ENCODE assay signal across 15 mouse cellular contexts in genomic region chr16:21537312-21537711, GRCm38 (mm10).
DNase-seq lines count a peak whose midpoint lies in the region; ATAC-seq and TF ChIP-seq lines count a peak whose summit lies in the region.
"Had no signal": no experiment of that assay in that cellular context is flagged by ENCODE, and none has a peak within 500 bp of the region (broad histone marks: within the 10 kb centered on the region; RNA-seq: fewer than 3 reads in every experiment).

No protein-coding gene starts in this region.

- TF ChIP-seq EP300 in heart, postnatal 0 days (IDR thresholded peaks at IDR 0.05; ENCODE audit: low read depth), result no peak

- WGBS in heart, postnatal 0 days, result 59% methylated on average over 3 of the region's 3 CpGs
- WGBS in lung, embryonic 14.5 days, result 64% methylated on average over 3 of the region's 3 CpGs

- H3K4me2 ChIP-seq in heart, postnatal 0 days (ENCODE audit: low read depth, low read length), result no peak overlapping the region
- no peak overlapping the region for H3K4me2 ChIP-seq in lung, embryonic 14.5 days
- H3K4me2 ChIP-seq: embryonic facial prominence, embryonic 13.5 days; forebrain, embryonic 13.5 days; stomach, embryonic 15.5 days had no signal

- no peak for ATAC-seq in heart, postnatal 0 days (ENCODE audit: insufficient read depth, low read depth)
- no peak for ATAC-seq in lung, embryonic 14.5 days (ENCODE audit: insufficient read depth)
- ATAC-seq: activated CD4-positive, CD25-positive, alpha-beta regulatory T cell, adult 4 months; forebrain, embryonic 13.5 days had no signal

- no peaks in the 10 kb centered on the region for H3K27me3 ChIP-seq in heart, postnatal 0 days (ENCODE audit: control insufficient read depth, insufficient read depth, low read length)
- no peaks in the 10 kb centered on the region for H3K27me3 ChIP-seq in lung, embryonic 14.5 days (ENCODE audit: insufficient read depth, low read length)
- H3K27me3 ChIP-seq: embryonic facial prominence, embryonic 13.5 days; forebrain, embryonic 13.5 days; stomach, embryonic 15.5 days had no signal

- H3K9me3 ChIP-seq in heart, postnatal 0 days (replicated peaks; ENCODE audit: control insufficient read depth, low read length), result no peaks in the 10 kb centered on the region
- H3K9me3 ChIP-seq in lung, embryonic 14.5 days (ENCODE audit: low read depth, low read length), result no peaks in the 10 kb centered on the region
- H3K9me3 ChIP-seq: embryonic facial prominence, embryonic 13.5 days; forebrain, embryonic 13.5 days; stomach, embryonic 15.5 days had no signal

- H3K27ac ChIP-seq in heart, postnatal 0 days (ENCODE audit: low read depth), result no peak overlapping the region
- no peak overlapping the region for H3K27ac ChIP-seq in lung, embryonic 14.5 days (ENCODE audit: low read depth)
- H3K27ac ChIP-seq: embryonic facial prominence, embryonic 13.5 days; forebrain, embryonic 13.5 days; stomach, embryonic 15.5 days had no signal

- TF ChIP-seq CTCF in heart, postnatal 0 days (IDR thresholded peaks at IDR 0.05; ENCODE audit: low read depth), result peak; percentile 36
- TF ChIP-seq CTCF in lung, embryonic 14.5 days (IDR thresholded peaks at IDR 0.05; ENCODE audit: low read depth), result no peak; the same call in 1 of the 2 replicates

- H3K4me3 ChIP-seq in heart, postnatal 0 days (ENCODE audit: low read depth, low read length), result no peak overlapping the region
- no peak overlapping the region for H3K4me3 ChIP-seq in lung, embryonic 14.5 days (ENCODE audit: low read depth, low read length)
- H3K4me3 ChIP-seq: embryonic facial prominence, embryonic 13.5 days; forebrain, embryonic 13.5 days; stomach, embryonic 15.5 days had no signal

- peak; percentile 44 for DNase-seq in heart, postnatal 0 days (ENCODE audit: low spot score)
- DNase-seq in heart, adult 18-20 months, result no peak
- peak; percentile 34 for DNase-seq in lung, embryonic 14.5 days
- DNase-seq in lung, adult 18-20 months, result no peak
- DNase-seq in NIH3T3 (ENCODE audit: low read depth), result peak; percentile 22
- peak; percentile 47 for DNase-seq in retina, postnatal 1 day
- DNase-seq in right cerebral cortex, postnatal 14 days, result no peak
- DNase-seq: cerebellum, adult 18-20 months; gastrocnemius, postnatal 14 days; lung, postnatal 4 days; thymus, postnatal 4 days had no signal

- H3K9ac ChIP-seq in heart, postnatal 0 days (replicated peaks; ENCODE audit: low read depth, low read length), result no peak overlapping the region
- no peak overlapping the region for H3K9ac ChIP-seq in lung, embryonic 14.5 days
- H3K9ac ChIP-seq: embryonic facial prominence, embryonic 13.5 days; forebrain, embryonic 13.5 days; stomach, embryonic 15.5 days had no signal

- H3K36me3 ChIP-seq in heart, postnatal 0 days (replicated peaks; ENCODE audit: control insufficient read depth, insufficient read depth, low read length), result peaks cover 33% of the 10 kb centered on the region
- 0 out of 2 replicates have a peak, but pooled peaks cover 4% of the 10 kb centered on the region for H3K36me3 ChIP-seq in lung, embryonic 14.5 days (ENCODE audit: insufficient read depth)
- H3K36me3 ChIP-seq: embryonic facial prominence, embryonic 13.5 days; stomach, embryonic 15.5 days had no signal

- 0 out of 2 replicates have a peak, but pooled peaks cover 3% of the 10 kb centered on the region for H3K4me1 ChIP-seq in heart, postnatal 0 days (ENCODE audit: control insufficient read depth, insufficient read depth)
- H3K4me1 ChIP-seq in lung, embryonic 14.5 days (ENCODE audit: insufficient read depth), result no peaks in the 10 kb centered on the region
- H3K4me1 ChIP-seq: embryonic facial prominence, embryonic 13.5 days; forebrain, embryonic 13.5 days; stomach, embryonic 15.5 days had no signal

Comparison
In these comparisons a context has a peak if more than half of its experiments do, and no peak if none do; other contexts are left out.
1. DNase-seq: peak in heart, postnatal 0 days (single experiment), lung, embryonic 14.5 days (single experiment), NIH3T3 (single experiment) and retina, postnatal 1 day (single experiment); none in heart, adult 18-20 months (0 of 2), lung, adult 18-20 months (0 of 2) and right cerebral cortex, postnatal 14 days (single experiment).